Mouse (Mus musculus): Measurements from ENCODE around the gene Zfpm1. TPM values are rescaled to one million over a fixed set of nuclear protein-coding genes. Genes with fewer than 3 reads are reported as not detected.

The Zfpm1 gene
- polyA plus RNA-seq, 1 experiment, result 20.7 TPM

DNA sequence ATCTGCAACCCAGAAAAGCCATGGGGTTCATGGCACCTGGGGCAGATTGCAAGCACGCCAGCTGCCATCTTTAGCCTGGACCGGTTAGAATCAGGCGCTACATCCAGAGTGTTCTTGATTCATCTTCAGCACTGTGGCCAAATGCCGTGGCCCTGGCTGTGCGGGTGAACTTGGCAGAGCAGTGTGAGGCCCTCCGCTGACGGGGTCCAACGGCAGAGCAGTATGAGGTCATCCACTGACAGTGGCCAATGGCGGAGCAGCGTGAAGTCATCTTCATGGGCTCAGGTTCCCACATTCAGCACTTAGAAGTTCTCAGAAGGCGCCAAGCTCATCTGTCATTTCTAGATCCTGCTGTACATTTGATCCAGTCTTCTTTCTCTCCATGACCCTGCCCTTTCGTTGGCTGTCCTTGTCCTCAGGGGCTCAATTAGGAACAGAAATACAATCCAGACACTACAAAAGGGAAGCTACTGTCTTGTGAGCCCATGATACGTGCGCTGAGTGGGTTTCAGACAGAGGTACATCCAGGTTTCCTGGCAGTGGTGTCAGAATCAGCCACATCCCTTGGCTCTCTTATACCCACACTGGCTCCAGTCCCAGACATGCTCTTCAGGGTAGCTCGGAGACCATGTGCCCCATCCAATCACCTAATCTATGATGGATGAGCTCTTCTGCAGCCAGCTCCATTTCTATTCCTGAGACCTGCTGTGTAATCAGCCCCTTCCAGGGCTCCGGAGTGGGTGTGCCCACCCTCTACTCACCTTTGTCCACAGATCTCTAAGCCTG, 41.5 kb upstream of the Zfpm1 start:
- Histone ChIP-seq H3K4me3 (ENCODE audit: insufficient read depth, poor library complexity, severe bottlenecking) (no peak overlapping the region), H3K27me3 (ENCODE audit: control insufficient read depth, insufficient read depth, insufficient read length) (no peaks in the 10 kb centered on the region), H3K79me2 (ENCODE audit: control insufficient read depth, insufficient read depth) (peaks cover 10% of the 10 kb centered on the region), H3ac (ENCODE audit: control insufficient read depth, insufficient read length, low read depth) (no peak overlapping the region), H3K36me3 (ENCODE audit: control insufficient read depth, insufficient read depth) (no peaks in the 10 kb centered on the region), H3K79me3 (ENCODE audit: low read depth) (peaks cover 7% of the 10 kb centered on the region)
- TF ChIP-seq MAX (IDR thresholded peaks at IDR 0.05) (no peak), FOSL1 (IDR thresholded peaks at IDR 0.05; ENCODE audit: insufficient read depth, low read length, poor library complexity, severe bottlenecking) (no peak), USF1 (IDR thresholded peaks at IDR 0.05; ENCODE audit: low read depth) (no peak), CEBPB (IDR thresholded peaks at IDR 0.05; ENCODE audit: low read depth) (no peak), MYOG (IDR thresholded peaks at IDR 0.05; ENCODE audit: control insufficient read depth, extremely low read depth, insufficient read length) (no peak), MYOD1 (IDR thresholded peaks at IDR 0.05; ENCODE audit: control insufficient read depth, insufficient read length, low read depth) (no peak), CTCF (IDR thresholded peaks at IDR 0.05; ENCODE audit: control insufficient read depth, insufficient read depth, insufficient read length) (no peak)

DNA sequence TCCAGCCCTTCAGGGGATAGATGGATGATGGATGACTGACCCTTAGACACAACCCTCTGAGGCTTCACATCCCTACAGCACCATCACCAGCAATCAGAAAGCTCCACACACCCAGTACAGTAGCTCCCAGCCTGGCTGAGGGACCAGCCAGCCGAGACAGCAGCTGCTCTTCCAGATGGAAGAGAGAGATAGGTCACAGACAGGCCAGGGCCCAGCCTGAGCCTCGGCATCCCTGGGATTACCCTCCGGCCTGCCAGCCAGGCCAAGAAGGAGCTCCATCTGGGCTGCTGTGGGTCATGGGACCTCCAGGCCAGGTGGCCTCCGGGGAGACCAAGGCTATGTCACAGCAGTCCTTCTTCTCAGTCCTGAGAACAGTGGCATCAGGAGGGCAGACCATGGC, 38.6 kb upstream of the Zfpm1 start:
- Histone ChIP-seq H3ac (ENCODE audit: control insufficient read depth, insufficient read length, low read depth) (no peak overlapping the region), H3K36me3 (ENCODE audit: control insufficient read depth, insufficient read depth) (no peaks in the 10 kb centered on the region), H3K27me3 (ENCODE audit: control insufficient read depth, insufficient read depth, insufficient read length) (no peaks in the 10 kb centered on the region), H3K79me3 (ENCODE audit: low read depth) (peaks cover 4% of the 10 kb centered on the region), H3K4me3 (ENCODE audit: insufficient read depth, poor library complexity, severe bottlenecking) (no peak overlapping the region), H3K79me2 (ENCODE audit: control insufficient read depth, insufficient read depth) (no peaks in the 10 kb centered on the region)
- TF ChIP-seq CTCF (IDR thresholded peaks at IDR 0.05; ENCODE audit: control insufficient read depth, insufficient read depth, insufficient read length) (no peak), MYOD1 (IDR thresholded peaks at IDR 0.05; ENCODE audit: control insufficient read depth, insufficient read length, low read depth) (no peak), FOSL1 (IDR thresholded peaks at IDR 0.05; ENCODE audit: insufficient read depth, low read length, poor library complexity, severe bottlenecking) (no peak)

DNA sequence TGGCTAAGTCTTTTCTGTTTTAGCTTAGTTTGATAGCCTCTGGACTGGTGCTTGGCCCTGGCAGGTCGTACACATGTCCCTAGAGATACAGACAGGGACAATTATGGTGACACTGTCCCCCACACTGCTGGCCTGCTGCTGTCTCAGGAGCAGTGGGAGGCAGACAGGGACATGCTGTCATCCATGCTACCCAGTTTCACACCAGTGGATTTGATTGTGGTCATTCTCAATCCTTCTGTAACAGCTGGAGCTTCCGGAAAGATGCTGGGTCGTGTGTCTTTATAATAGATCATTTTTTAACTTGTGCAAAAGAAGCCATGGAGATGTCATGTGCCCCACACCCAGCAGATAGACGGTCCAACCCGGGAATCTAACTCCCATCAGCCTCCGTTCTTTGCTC, 36.8 kb upstream of the Zfpm1 start:
- Histone ChIP-seq H3ac (ENCODE audit: control insufficient read depth, insufficient read length, low read depth) (no peak overlapping the region), H3K79me3 (ENCODE audit: low read depth) (peaks cover 4% of the 10 kb centered on the region), H3K79me2 (ENCODE audit: control insufficient read depth, insufficient read depth) (no peaks in the 10 kb centered on the region), H3K36me3 (ENCODE audit: control insufficient read depth, insufficient read depth) (no peaks in the 10 kb centered on the region), H3K4me3 (ENCODE audit: insufficient read depth, poor library complexity, severe bottlenecking) (no peak overlapping the region), H3K27me3 (ENCODE audit: control insufficient read depth, insufficient read depth, insufficient read length) (no peaks in the 10 kb centered on the region)
- TF ChIP-seq MAX (IDR thresholded peaks at IDR 0.05) (no peak), CEBPB (IDR thresholded peaks at IDR 0.05; ENCODE audit: low read depth) (no peak), FOSL1 (IDR thresholded peaks at IDR 0.05; ENCODE audit: insufficient read depth, low read length, poor library complexity, severe bottlenecking) (no peak), MYOD1 (IDR thresholded peaks at IDR 0.05; ENCODE audit: control insufficient read depth, insufficient read length, low read depth) (no peak), USF1 (IDR thresholded peaks at IDR 0.05; ENCODE audit: low read depth) (no peak), MYOG (IDR thresholded peaks at IDR 0.05; ENCODE audit: control insufficient read depth, extremely low read depth, insufficient read length) (no peak), CTCF (IDR thresholded peaks at IDR 0.05; ENCODE audit: control insufficient read depth, insufficient read depth, insufficient read length) (no peak)

DNA sequence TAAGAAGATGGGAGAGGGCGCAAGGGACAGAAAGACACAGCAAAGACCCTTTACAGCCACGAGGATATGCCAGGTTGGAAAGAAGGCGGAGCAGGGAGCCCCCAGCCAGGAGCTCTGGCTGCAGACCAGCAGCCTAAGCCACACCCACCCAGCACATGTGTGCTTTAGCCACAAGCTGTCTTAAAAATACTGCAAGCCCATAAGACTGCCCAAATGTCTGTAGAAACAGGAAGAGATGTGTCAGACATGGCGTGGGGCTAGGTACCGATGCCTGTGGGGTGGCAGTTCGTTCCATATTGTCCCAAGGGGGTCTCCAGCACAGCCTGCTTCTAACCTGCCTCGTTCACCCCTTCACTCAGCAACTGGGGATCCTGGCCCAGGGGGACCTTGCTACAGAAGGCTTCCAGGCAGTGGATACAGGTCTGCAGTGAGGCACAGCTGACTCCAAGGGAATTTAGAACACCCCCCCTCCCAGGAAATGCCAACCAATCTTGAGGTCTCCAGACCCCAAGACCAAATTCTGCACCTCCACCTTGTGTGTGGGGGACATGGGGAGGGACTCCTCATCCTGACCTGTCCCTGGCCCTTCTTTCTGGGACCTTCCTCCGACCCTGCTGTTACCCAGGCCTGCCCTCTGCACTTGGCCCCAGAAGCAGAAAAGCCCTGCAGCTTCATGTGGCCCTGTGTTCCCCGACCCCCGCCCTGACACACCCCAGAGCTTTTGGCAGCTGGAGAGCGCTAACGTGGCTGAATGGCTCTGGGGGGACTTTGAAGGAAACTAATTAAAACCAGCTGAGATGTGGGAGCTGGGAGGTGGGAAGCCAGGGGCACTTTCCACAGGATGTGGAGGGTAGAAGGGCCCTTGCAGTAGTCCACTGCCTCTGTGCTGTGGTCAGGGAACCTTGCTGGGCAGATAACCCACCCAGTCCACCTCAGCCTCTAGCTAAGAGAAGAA, 35.4 kb upstream of the Zfpm1 start:
- no peaks in the 10 kb centered on the region for H3K36me3 ChIP-seq (ENCODE audit: control insufficient read depth, insufficient read depth)
- no peaks in the 10 kb centered on the region for H3K27me3 ChIP-seq (ENCODE audit: control insufficient read depth, insufficient read depth, insufficient read length)
- H3K79me3 ChIP-seq (ENCODE audit: low read depth), result peaks cover 2% of the 10 kb centered on the region
- H3K4me3 ChIP-seq (ENCODE audit: insufficient read depth, poor library complexity, severe bottlenecking), result no peak overlapping the region
- TF ChIP-seq MYOG (IDR thresholded peaks at IDR 0.05; ENCODE audit: control insufficient read depth, extremely low read depth, insufficient read length) (no peak), CTCF (IDR thresholded peaks at IDR 0.05; ENCODE audit: control insufficient read depth, insufficient read depth, insufficient read length) (no peak), MYOD1 (IDR thresholded peaks at IDR 0.05; ENCODE audit: control insufficient read depth, insufficient read length, low read depth) (no peak), FOSL1 (IDR thresholded peaks at IDR 0.05; ENCODE audit: insufficient read depth, low read length, poor library complexity, severe bottlenecking) (no peak), USF1 (IDR thresholded peaks at IDR 0.05; ENCODE audit: low read depth) (no peak), CEBPB (IDR thresholded peaks at IDR 0.05; ENCODE audit: low read depth) (no peak)
- no peaks in the 10 kb centered on the region for H3K79me2 ChIP-seq (ENCODE audit: control insufficient read depth, insufficient read depth)
- H3ac ChIP-seq (ENCODE audit: control insufficient read depth, insufficient read length, low read depth), result no peak overlapping the region

DNA sequence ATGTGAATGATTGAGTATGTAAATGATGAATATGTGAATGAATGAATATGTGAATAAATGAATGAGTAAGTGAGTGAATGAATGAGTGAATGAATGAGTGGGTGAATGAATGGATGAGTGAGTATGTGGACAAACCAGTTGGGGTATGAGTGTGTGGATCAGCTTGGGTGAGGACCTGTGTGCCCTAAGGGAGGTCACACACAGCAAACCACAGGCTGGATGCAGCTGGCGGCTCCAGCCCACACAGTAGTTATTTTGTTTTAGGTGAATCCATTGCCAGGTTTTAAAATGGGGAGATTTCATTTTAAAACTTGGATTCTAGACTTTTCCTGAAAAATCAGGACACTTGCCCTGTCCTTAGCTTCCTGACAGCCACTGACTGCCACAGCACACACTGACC, 30.2 kb upstream of the Zfpm1 start:
- Histone ChIP-seq H3K27me3 (ENCODE audit: control insufficient read depth, insufficient read depth, insufficient read length) (no peaks in the 10 kb centered on the region), H3K4me3 (ENCODE audit: insufficient read depth, poor library complexity, severe bottlenecking) (no peak overlapping the region), H3K36me3 (ENCODE audit: control insufficient read depth, insufficient read depth) (no peaks in the 10 kb centered on the region), H3ac (ENCODE audit: control insufficient read depth, insufficient read length, low read depth) (no peak overlapping the region), H3K79me3 (ENCODE audit: low read depth) (no peaks in the 10 kb centered on the region), H3K79me2 (ENCODE audit: control insufficient read depth, insufficient read depth) (no peaks in the 10 kb centered on the region)
- TF ChIP-seq FOSL1 (IDR thresholded peaks at IDR 0.05; ENCODE audit: insufficient read depth, low read length, poor library complexity, severe bottlenecking), result no peak
- no peak for TF ChIP-seq CEBPB (IDR thresholded peaks at IDR 0.05; ENCODE audit: low read depth)
- TF ChIP-seq MAX (IDR thresholded peaks at IDR 0.05), result no peak
- TF ChIP-seq MYOD1 (IDR thresholded peaks at IDR 0.05; ENCODE audit: control insufficient read depth, insufficient read length, low read depth), result no peak
- no peak for TF ChIP-seq CTCF (IDR thresholded peaks at IDR 0.05; ENCODE audit: control insufficient read depth, insufficient read depth, insufficient read length)
- no peak for TF ChIP-seq USF1 (IDR thresholded peaks at IDR 0.05; ENCODE audit: low read depth)
- TF ChIP-seq MYOG (IDR thresholded peaks at IDR 0.05; ENCODE audit: control insufficient read depth, extremely low read depth, insufficient read length), result no peak

All from C2C12 (cell line).